Mouse (Mus musculus) kidney, adult 2 months (tissue): Measurements from ENCODE around the gene Tnfrsf18. TPM values are rescaled to one million over a fixed set of nuclear protein-coding genes. Genes with fewer than 3 reads are reported as not detected.

Source experiments
- DNase-seq: peaks from one replicate; pipeline ENCODE4 v3.0.0; 2021
- H3K27ac ChIP-seq: fragments of 200-500 bp; 2 replicates; pipeline ENCODE4 v1.5.1; 2012; ENCODE audit warnings: low read depth, low read length, control low read depth, inconsistent platforms; ENCODE audit not compliant: insufficient read depth
- H3K27me3 ChIP-seq: fragments of 200-500 bp; replicated peaks from 2 replicates; pipeline ENCODE4 v1.6.1; 2012; ENCODE audit warnings: mild to moderate bottlenecking, moderate library complexity, low read length, inconsistent platforms; ENCODE audit not compliant: control insufficient read depth, insufficient read depth
- H3K36me3 ChIP-seq: fragments of 200-500 bp; 2 replicates; pipeline ENCODE4 v1.6.1; 2012; ENCODE audit warnings: mild to moderate bottlenecking, moderate library complexity, low read length, inconsistent platforms; ENCODE audit not compliant: control insufficient read depth, insufficient read depth
- H3K4me1 ChIP-seq: fragments of 200-500 bp; 2 replicates; pipeline ENCODE4 v1.6.1; 2011; ENCODE audit warnings: low read length; ENCODE audit not compliant: control insufficient read depth, insufficient read depth
- H3K4me3 ChIP-seq: fragments of 200-500 bp; 2 replicates; pipeline ENCODE4 v1.5.1; 2011; ENCODE audit warnings: mild to moderate bottlenecking, low read depth, low read length, control low read depth; ENCODE audit not compliant: insufficient read depth
- CTCF ChIP-seq: fragments of 200-500 bp; conservative IDR thresholded peaks from 2 replicates; pipeline ENCODE4 v1.5.1; 2011; ENCODE audit warnings: low read depth, mild to moderate bottlenecking, control low read depth, low read length, moderate library complexity, mixed read lengths; ENCODE audit not compliant: insufficient read depth, insufficient read length
- POLR2A ChIP-seq: fragments of 200-500 bp; IDR thresholded peaks from one replicate; pipeline ENCODE4 v1.6.1; 2011; ENCODE audit warnings: low read depth, low read length, control low read depth
- WGBS: fragments of 180-500 bp; shearing (Covaris S2); methylation state at CpG from one replicate; pipeline ENCODE4 v1.1.7; 2018; 5-methylcytosine and 5-hydroxymethylcytosine counted together
- polyA plus RNA-seq: library from polyadenylated mRNA; depleted of rRNA; stranded (reverse); fragments of >200 nt; gene quantifications from 2 replicates; pipeline ENCODE4 v1.2.3, GENCODE M21; 2012

Gene Tnfrsf18
- polyA plus RNA-seq, 1 experiment, result 4.0 TPM

DNA sequence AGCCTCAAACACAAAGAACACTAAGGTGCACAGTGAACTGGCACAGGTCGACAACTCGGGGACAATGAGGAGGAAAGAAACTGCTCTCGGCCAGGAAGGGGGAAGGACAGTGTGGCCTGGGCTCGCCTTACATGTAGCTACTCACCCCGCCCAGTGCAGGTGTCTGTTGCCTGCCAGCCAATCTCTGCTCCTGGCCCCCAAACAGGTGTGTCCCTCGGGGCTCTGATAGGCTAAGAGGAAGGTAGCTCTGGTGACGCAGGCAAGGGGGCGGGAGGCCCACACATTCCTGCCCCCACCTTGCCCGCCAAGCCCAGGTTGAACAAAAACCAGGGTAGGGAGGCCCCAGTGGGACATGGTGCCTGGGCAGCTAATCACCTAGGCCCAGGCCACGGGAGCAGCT, 33.7 kb downstream of the Tnfrsf18 start:
- Histone ChIP-seq H3K4me1 (peaks cover 31% of the 10 kb centered on the region), H3K36me3 (no peaks in the 10 kb centered on the region), H3K4me3 (peak overlapping the region; percentile 53), H3K27me3 (no peaks in the 10 kb centered on the region), H3K27ac (peak overlapping the region; percentile 97)
- TF ChIP-seq CTCF (no peak), POLR2A (peak; percentile 72)
- peak; percentile 97 for DNase-seq
- 11% methylated on average over 10 of the region's 10 CpGs for WGBS

GRCm38 (mm10) chr4:156063861-156064509, 38.0 kb downstream of the Tnfrsf18 start:
- peaks cover 26% of the 10 kb centered on the region for H3K4me1 ChIP-seq
- no peaks in the 10 kb centered on the region for H3K27me3 ChIP-seq
- WGBS, result 50% methylated on average over 4 of the region's 4 CpGs
- TF ChIP-seq CTCF (no peak), POLR2A (no peak)
- no peak for DNase-seq
- H3K4me3 ChIP-seq, result no peak overlapping the region
- H3K27ac ChIP-seq, result 0 out of 2 replicates have a peak overlapping the region, but pooled peaks have one; percentile 1
- H3K36me3 ChIP-seq, result no peaks in the 10 kb centered on the region

GRCm38 (mm10) chr4:156064510-156064897, 38.5 kb downstream of the Tnfrsf18 start:
- Histone ChIP-seq H3K4me3 (no peak overlapping the region), H3K27me3 (no peaks in the 10 kb centered on the region), H3K36me3 (no peaks in the 10 kb centered on the region), H3K4me1 (peaks cover 26% of the 10 kb centered on the region), H3K27ac (0 out of 2 replicates have a peak overlapping the region, but pooled peaks have one; percentile 1)
- WGBS, result 55% methylated on average over 9 of the region's 9 CpGs
- DNase-seq, result peak; percentile 71
- TF ChIP-seq POLR2A, result no peak
- no peak for TF ChIP-seq CTCF

DNA sequence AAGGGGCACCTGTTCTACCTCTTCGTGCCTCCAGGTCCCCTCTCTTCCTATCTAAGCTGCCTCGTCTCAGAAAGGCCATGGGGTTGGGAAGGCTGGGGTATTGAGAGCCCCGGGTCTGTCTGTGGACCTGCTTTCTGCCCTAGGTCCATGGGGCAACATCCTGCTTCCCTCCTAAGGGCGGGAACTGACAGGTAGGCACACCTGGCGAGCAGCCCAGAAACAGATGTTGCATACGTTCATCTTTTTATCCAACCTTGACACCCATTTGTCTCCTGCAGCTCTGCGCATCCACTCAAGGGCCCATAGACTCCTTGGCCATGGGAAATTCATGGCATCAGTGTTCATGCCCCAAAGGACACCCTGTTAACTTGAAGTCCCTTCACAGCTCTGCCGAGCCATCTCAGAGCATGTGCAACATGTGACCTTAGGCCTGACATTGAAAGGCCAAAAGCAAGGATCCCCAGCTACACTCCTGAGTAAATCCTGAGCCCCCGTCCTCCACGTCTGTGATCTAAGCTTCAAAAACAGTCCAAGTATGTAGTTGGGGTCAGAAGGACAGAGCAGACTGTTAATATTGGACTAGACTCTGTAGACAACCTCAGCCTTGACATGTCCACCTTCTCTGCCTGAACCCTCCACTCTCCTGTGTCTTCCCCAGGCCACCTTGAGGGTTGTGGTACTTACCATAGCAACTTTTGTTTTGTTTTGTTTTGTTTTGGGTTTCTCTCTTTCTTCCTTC, 39.4 kb downstream of the Tnfrsf18 start:
- TF ChIP-seq CTCF (no peak), POLR2A (no peak)
- Histone ChIP-seq H3K4me1 (peaks cover 22% of the 10 kb centered on the region), H3K27ac (peak overlapping the region; percentile 64; the same call in 1 of the 2 replicates), H3K27me3 (no peaks in the 10 kb centered on the region), H3K4me3 (no peak overlapping the region), H3K36me3 (no peaks in the 10 kb centered on the region)
- 52% methylated on average over 10 of the region's 10 CpGs for WGBS
- peak; percentile 74 for DNase-seq

DNA sequence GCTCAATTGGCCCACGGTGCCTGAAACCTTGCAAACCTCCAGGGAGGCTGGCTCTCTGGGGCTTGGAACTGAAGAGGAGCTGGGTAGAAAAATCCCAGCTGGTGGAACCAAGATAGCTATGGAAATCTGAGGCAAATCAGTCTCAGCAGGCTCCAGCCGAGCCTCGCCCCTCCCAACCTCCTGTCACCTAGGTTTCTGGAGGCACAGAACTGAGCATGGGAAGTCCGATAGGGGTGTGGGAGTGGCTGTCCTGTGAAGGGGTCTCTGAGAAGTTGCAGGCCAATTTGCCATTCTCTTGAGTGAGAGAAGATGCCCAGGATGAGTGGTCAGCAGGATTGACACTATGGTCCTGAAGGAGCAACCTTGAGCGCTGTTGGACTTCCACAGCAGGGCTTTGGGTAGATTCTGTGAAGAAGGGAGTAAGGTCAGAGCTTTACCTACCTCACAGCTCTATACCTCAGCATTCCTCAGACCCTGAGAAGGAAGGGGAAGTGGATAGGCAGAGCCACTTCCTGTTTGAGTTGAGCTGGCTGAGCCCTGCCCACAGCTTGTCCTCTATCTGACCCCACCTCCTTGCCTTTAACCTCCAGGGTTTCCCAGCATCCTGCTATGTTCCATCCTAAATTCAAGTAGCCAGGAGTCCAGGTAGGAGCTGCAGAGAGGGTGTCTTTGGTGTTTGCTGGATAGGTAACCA, 41.4 kb downstream of the Tnfrsf18 start:
- H3K4me3 ChIP-seq, result no peak overlapping the region
- no peak for DNase-seq
- no peaks in the 10 kb centered on the region for H3K36me3 ChIP-seq
- 75% methylated on average over 5 of the region's 5 CpGs for WGBS
- H3K27ac ChIP-seq, result no peak overlapping the region
- TF ChIP-seq POLR2A, result no peak
- TF ChIP-seq CTCF, result no peak
- H3K27me3 ChIP-seq, result no peaks in the 10 kb centered on the region
- H3K4me1 ChIP-seq, result peaks cover 11% of the 10 kb centered on the region

GRCm38 (mm10) chr4:156069701-156070100, 43.7 kb downstream of the Tnfrsf18 start:
- WGBS, result 95% methylated on average over 8 of the region's 8 CpGs
- TF ChIP-seq POLR2A, result no peak
- no peak for TF ChIP-seq CTCF
- Histone ChIP-seq H3K27me3 (no peaks in the 10 kb centered on the region), H3K27ac (no peak overlapping the region), H3K4me3 (no peak overlapping the region), H3K36me3 (no peaks in the 10 kb centered on the region), H3K4me1 (peaks cover 11% of the 10 kb centered on the region)
- DNase-seq, result no peak

DNA sequence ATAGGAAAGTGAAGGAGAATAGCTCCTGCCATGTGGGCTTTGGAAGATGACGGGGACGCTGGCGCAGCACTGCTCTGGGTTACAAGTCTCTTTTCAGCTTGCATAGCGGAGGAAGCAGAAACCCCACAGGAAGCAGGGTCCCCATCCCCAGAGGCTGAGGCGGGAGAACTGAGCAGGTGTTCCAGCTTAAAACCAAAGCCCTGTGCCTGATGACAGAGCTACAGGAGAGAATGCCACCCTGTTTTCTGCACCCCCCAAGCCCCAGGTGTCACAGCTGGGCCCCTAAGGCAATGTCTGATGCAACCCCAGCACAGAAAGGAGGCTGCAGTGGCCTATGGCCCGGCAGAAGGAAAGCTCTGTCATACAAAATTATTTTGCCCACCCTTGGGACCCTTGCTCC, 44.3 kb downstream of the Tnfrsf18 start:
- no peak for DNase-seq
- Histone ChIP-seq H3K27me3 (no peaks in the 10 kb centered on the region), H3K36me3 (no peaks in the 10 kb centered on the region), H3K4me3 (no peak overlapping the region), H3K4me1 (peaks cover 6% of the 10 kb centered on the region), H3K27ac (no peak overlapping the region)
- WGBS, result 74% methylated on average over 6 of the region's 6 CpGs
- no peak for TF ChIP-seq CTCF
- no peak for TF ChIP-seq POLR2A
